Mouse (Mus musculus): ENCODE measurements at regions not wholly inside any gene's neighbourhood (a gene's known extent, or its start where the extent isn't known, plus 50 kb on each side); places are given as distances from the start of the nearest gene placed in this dataset.

GRCm38 (mm10) chr13:110450526-110450925, 55.7 kb downstream of the Plk2 start:
- Histone ChIP-seq H3K4me1 (ENCODE audit: control insufficient read depth, insufficient read depth, low read length) (no peaks in the 10 kb centered on the region), H3K4me3 (ENCODE audit: insufficient read depth, low read depth, low read length) (no peak overlapping the region), H3K27ac (ENCODE audit: insufficient read depth, low read depth, low read length) (no peak overlapping the region)
- TF ChIP-seq CTCF (IDR thresholded peaks at IDR 0.05; ENCODE audit: insufficient read depth, low read depth, low read length) = no peak
- WGBS = 67% methylated on average over 1 of the region's 1 CpGs

DNA sequence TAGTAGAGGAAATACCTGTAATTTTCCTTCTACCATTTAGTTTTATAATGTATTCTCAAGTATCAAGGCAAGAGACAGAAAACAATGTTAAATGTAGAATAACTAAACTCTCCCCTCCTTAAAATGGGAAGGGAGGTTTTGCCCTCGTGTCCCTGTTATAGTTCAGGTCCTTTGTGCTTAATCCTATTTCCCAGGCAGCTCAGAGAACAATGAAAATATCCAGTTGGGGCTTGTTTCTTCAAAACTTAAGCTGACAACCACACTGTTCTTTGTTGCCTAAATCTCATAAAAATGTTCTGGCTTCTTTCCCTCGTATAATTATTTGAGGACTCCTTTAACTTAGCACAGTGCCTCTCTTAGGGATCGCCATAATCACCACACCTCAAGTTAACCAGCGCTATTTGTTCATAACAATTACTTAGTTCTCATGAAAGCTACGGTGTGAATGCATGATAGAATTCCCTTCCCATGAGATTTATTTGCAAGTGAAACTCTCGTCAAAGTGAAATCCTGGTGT, 57.2 kb downstream of the Plk2 start:
- Histone ChIP-seq H3K27ac (ENCODE audit: insufficient read depth, low read depth, low read length) (no peak overlapping the region), H3K4me1 (ENCODE audit: control insufficient read depth, insufficient read depth, low read length) (no peaks in the 10 kb centered on the region), H3K4me3 (ENCODE audit: insufficient read depth, low read depth, low read length) (no peak overlapping the region)
- 59% methylated on average over 6 of the region's 6 CpGs for WGBS
- TF ChIP-seq CTCF (IDR thresholded peaks at IDR 0.05; ENCODE audit: insufficient read depth, low read depth, low read length) (no peak), POLR2A (IDR thresholded peaks at IDR 0.05; ENCODE audit: insufficient read depth, low read depth, low read length) (no peak)

DNA sequence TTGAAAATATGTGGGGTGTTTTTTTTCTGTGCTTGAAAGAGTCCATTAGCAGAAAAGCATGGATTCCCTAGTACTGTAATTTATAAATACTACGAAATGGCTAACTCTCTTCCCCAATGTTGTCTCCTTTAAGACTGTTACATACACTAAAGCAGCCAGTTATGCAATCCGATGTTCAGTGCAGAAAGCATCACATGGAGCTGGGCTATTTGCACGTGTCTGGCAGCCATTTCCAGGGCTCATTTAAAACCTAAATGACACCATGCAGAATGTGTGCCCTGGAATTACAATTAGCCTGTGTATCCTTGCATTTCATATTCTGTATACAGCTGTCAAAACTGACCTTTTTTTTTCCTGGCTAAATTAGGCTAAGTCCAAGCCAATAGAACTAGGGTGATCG, 60.2 kb downstream of the Plk2 start:
- H3K4me1 ChIP-seq (ENCODE audit: control insufficient read depth, insufficient read depth, low read length) = no peaks in the 10 kb centered on the region
- no peak overlapping the region for H3K27ac ChIP-seq (ENCODE audit: insufficient read depth, low read depth, low read length)
- H3K4me3 ChIP-seq (ENCODE audit: insufficient read depth, low read depth, low read length) = no peak overlapping the region
- TF ChIP-seq CTCF (IDR thresholded peaks at IDR 0.05; ENCODE audit: insufficient read depth, low read depth, low read length) = no peak
- TF ChIP-seq POLR2A (IDR thresholded peaks at IDR 0.05; ENCODE audit: insufficient read depth, low read depth, low read length) = no peak
- WGBS = 39% methylated on average over 4 of the region's 4 CpGs

GRCm38 (mm10) chr13:110455569-110456196, 60.8 kb downstream of the Plk2 start:
- no peaks in the 10 kb centered on the region for H3K4me1 ChIP-seq (ENCODE audit: control insufficient read depth, insufficient read depth, low read length)
- no peak overlapping the region for H3K27ac ChIP-seq (ENCODE audit: insufficient read depth, low read depth, low read length)
- no peak for TF ChIP-seq CTCF (IDR thresholded peaks at IDR 0.05; ENCODE audit: insufficient read depth, low read depth, low read length)
- WGBS = 88% methylated on average over 5 of the region's 5 CpGs
- no peak overlapping the region for H3K4me3 ChIP-seq (ENCODE audit: insufficient read depth, low read depth, low read length)

GRCm38 (mm10) chr13:110458701-110459100, 63.9 kb downstream of the Plk2 start:
- Histone ChIP-seq H3K4me3 (ENCODE audit: insufficient read depth, low read depth, low read length) (no peak overlapping the region), H3K27ac (ENCODE audit: insufficient read depth, low read depth, low read length) (no peak overlapping the region), H3K4me1 (ENCODE audit: control insufficient read depth, insufficient read depth, low read length) (no peaks in the 10 kb centered on the region)
- TF ChIP-seq CTCF (IDR thresholded peaks at IDR 0.05; ENCODE audit: insufficient read depth, low read depth, low read length) (no peak), POLR2A (IDR thresholded peaks at IDR 0.05; ENCODE audit: insufficient read depth, low read depth, low read length) (no peak)
- WGBS = 45% methylated on average over 4 of the region's 4 CpGs

GRCm38 (mm10) chr13:110461581-110461980, 66.7 kb downstream of the Plk2 start:
- Histone ChIP-seq H3K4me3 (ENCODE audit: insufficient read depth, low read depth, low read length) (no peak overlapping the region), H3K27ac (ENCODE audit: insufficient read depth, low read depth, low read length) (no peak overlapping the region), H3K4me1 (ENCODE audit: control insufficient read depth, insufficient read depth, low read length) (no peaks in the 10 kb centered on the region)
- 44% methylated on average over 13 of the region's 13 CpGs for WGBS
- TF ChIP-seq POLR2A (IDR thresholded peaks at IDR 0.05; ENCODE audit: insufficient read depth, low read depth, low read length) (no peak), CTCF (IDR thresholded peaks at IDR 0.05; ENCODE audit: insufficient read depth, low read depth, low read length) (no peak)

GRCm38 (mm10) chr13:110471526-110471925, 76.7 kb downstream of the Plk2 start:
- 73% methylated on average over 4 of the region's 4 CpGs for WGBS
- Histone ChIP-seq H3K27ac (ENCODE audit: insufficient read depth, low read depth, low read length) (no peak overlapping the region), H3K4me3 (ENCODE audit: insufficient read depth, low read depth, low read length) (no peak overlapping the region), H3K4me1 (ENCODE audit: control insufficient read depth, insufficient read depth, low read length) (no peaks in the 10 kb centered on the region)
- TF ChIP-seq CTCF (IDR thresholded peaks at IDR 0.05; ENCODE audit: insufficient read depth, low read depth, low read length) = no peak
- no peak for TF ChIP-seq POLR2A (IDR thresholded peaks at IDR 0.05; ENCODE audit: insufficient read depth, low read depth, low read length)

DNA sequence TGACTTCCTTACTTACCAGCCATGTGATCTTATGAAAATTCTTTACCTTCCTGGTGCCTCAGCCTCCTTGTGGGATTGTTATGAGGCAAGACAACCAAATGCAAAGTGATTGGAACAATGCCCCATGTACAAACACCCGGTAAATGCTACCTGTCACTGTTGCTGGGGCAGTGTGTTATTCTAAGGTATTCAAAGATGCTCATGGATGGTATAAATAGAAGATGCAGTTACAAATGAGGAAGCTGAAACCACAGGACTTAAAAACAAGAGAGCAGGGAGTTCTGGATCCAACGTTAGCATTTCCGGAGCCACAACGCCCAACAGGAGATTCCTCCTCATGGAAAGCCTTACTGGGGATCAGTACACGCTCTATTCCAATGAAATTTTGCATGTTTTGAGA, 82.9 kb downstream of the Plk2 start:
- Histone ChIP-seq H3K27ac (ENCODE audit: insufficient read depth, low read depth, low read length) (no peak overlapping the region), H3K4me3 (ENCODE audit: insufficient read depth, low read depth, low read length) (no peak overlapping the region), H3K4me1 (ENCODE audit: control insufficient read depth, insufficient read depth, low read length) (no peaks in the 10 kb centered on the region)
- TF ChIP-seq CTCF (IDR thresholded peaks at IDR 0.05; ENCODE audit: insufficient read depth, low read depth, low read length) (no peak), POLR2A (IDR thresholded peaks at IDR 0.05; ENCODE audit: insufficient read depth, low read depth, low read length) (no peak)
- 81% methylated on average over 5 of the region's 5 CpGs for WGBS

DNA sequence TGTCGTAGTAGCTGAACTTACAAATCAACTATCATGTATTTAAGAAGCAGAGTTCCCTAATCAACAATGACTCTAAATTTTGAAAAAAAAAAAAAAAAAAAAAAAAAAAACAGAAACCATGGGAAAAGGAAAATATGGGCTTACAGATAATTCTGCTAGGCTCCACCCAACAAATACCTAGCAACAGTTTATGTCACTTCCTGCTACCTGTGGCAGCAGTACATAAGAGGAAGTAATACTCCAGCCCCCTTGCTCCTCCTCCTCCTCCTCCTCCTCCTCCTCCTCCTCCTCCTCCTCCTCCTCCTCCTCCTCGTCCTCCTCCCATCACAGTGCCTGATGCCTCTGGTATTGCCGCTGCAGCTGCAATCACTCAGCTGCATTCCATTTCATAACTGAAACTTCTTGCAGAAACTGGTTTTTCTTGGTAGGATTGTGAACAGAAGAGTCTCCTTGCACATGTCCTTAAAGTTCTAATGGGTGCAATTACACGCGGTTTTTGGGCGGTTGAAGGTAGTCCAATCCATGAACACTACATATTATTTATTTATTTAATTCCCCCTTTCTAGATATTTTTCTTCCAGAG, 89.6 kb downstream of the Plk2 start:
- Histone ChIP-seq H3K4me1 (ENCODE audit: control insufficient read depth, insufficient read depth, low read length) (no peaks in the 10 kb centered on the region), H3K4me3 (ENCODE audit: insufficient read depth, low read depth, low read length) (no peak overlapping the region), H3K27ac (ENCODE audit: insufficient read depth, low read depth, low read length) (no peak overlapping the region)
- 98% methylated on average over 5 of the region's 6 CpGs for WGBS
- TF ChIP-seq CTCF (IDR thresholded peaks at IDR 0.05; ENCODE audit: insufficient read depth, low read depth, low read length) = no peak
- no peak for TF ChIP-seq POLR2A (IDR thresholded peaks at IDR 0.05; ENCODE audit: insufficient read depth, low read depth, low read length)
